Mouse (Mus musculus) naive thymus-derived CD4-positive, alpha-beta T cell, adult 2 months (primary cell): ENCODE results near the gene Fgf23.

Experiments
- DNase-seq: peaks from one replicate; pipeline ENCODE4 v3.0.0-alpha.2; 2011; ENCODE audit warnings: low read depth

The Fgf23 gene

DNA sequence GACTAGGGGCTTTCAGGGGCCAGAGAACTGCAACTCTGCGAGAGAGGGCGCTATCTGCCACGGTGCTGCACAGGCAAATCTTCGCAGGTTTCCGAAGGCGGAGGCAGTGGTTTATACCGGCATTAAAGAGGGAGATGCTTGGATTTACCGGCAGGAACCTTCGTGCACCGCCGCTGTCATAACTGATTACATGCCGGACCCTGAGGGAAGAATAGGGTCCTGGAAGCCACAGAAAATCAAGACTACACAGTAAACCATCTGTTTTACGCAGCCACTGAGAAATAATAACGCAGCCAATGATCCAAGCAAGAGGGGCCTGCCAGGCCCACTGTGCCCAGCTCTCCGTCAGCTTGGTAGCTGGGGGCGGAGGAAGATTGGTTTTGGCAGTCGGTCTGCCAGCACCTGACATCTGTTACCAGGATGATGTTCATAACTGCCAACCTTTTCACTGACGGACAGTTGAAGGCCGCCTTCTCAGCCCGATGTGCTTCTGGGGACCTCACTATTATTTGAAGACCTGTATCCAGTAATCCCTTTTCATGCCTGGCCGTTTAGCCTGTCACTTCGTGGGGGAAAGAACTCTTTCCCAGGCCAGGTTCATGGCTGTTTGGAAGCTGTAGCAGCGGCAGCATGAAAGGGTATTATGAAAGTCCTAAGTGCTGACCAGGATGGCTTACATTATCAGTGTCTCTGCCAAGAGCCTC is 42.2 kb downstream of the Fgf23 start:
- DNase-seq = no peak

DNA sequence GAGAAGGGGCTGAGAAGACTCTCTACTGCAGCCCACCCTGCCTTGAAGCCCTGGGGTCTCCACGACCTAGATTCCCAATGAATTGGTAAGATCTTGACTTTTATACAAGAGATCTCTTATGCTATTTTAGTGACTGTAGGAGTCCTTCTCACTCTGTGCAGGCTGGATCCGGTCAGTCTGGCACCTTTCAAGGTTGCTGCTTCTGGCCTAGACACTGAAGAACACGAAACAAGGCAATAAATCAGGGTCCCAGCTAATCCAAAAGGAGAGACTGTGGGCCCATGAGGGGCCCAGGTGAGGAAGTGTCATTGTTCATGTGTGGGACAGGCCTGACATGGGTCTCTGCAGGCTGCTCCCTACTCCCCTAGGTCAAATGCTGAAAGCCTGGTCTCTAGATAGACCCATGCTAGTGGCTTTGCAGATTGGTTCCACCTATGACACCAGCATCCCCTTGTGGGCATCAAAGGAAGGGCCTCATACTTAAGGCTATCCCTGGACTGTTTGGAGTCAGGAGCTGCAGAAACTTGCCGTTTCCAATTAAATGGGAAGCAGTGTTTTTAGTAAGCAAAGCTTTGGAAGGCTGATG is 49.6 kb downstream of the Fgf23 start:
- no peak for DNase-seq

DNA sequence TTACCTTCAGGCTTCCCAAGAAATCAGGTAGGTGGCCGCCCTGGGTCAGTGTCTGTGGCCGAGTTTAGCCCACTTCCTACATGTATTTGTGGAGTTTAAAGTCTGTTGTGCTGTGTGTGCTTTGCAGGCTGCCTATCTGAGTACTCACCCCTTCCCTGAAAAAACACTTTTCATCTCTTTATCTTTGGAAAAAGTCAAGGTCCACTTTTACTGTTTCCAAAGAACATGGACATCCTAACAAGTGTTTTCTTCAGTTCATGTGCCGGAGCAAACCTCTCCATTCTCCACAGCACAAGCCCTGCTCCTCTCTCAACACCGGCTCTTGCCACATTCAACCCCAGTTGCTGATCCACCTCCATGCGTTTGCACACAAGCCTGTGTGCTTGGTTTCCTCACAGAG is 50.3 kb downstream of the Fgf23 start:
- DNase-seq = no peak

DNA sequence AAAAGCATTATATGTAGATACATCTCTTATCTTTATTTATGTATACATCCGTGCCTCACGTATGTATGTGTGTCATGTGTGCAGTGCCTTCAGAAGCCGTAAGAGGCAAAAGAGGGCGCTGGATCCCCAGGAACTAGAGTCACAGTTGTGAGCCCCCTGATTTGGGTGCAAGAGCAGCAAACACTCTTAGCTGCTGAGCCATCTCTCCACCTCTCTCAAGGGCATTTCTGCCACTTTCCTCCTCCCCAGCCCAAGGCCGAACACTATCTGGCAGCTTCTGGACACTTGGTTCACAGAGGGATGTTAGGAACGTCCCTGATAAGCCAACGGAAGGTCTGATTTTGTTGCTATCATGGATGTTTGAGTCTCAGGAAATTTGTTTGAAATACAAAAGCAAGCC is 50.8 kb downstream of the Fgf23 start:
- no peak for DNase-seq

DNA sequence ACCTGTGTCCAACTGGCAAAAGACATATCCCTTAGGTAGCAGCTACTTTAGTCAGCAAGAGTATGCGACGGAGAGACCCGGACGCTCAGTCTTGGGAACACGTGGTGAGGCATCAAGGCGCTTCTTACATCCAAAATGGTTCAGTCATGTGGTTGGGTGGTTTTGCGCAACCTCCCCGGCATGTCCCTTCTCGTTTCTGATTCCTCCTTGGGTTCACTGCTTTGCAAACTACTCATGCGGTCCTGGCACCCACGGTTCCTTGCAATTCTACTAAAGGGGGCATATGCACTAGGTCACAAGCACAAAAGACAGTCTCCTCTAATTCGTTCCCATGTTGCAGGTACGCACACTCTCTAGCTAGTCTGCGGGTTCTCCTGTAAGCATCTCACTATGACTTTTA is 57.0 kb downstream of the Fgf23 start:
- DNase-seq = no peak

DNA sequence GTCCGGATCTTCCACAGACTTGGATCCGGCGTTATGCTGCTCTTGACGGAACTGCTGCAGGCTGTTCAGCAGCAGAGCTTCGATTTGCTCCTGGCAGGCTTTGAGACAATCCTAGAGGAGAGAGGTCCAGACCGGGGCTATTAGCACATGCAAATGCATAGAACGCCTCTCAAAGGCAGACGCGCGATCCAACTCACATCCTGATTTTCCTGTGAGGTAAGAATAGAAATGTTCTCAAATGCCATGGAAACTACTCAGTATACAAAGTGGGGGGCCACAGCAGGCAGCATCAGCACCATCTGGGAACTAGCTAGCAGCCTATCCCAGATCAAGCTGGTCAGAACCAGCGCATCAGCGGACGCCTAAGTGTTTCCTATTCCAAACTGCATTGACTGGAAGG is 57.7 kb downstream of the Fgf23 start:
- DNase-seq = no peak
